Mouse (Mus musculus): Measurements from ENCODE around the gene Ngfr. TPM values are rescaled to one million over a fixed set of nuclear protein-coding genes. Genes with fewer than 3 reads are reported as not detected.

Ngfr gene
- polyA plus RNA-seq, 1 experiment from 2014 or later: 11.4 TPM

DNA sequence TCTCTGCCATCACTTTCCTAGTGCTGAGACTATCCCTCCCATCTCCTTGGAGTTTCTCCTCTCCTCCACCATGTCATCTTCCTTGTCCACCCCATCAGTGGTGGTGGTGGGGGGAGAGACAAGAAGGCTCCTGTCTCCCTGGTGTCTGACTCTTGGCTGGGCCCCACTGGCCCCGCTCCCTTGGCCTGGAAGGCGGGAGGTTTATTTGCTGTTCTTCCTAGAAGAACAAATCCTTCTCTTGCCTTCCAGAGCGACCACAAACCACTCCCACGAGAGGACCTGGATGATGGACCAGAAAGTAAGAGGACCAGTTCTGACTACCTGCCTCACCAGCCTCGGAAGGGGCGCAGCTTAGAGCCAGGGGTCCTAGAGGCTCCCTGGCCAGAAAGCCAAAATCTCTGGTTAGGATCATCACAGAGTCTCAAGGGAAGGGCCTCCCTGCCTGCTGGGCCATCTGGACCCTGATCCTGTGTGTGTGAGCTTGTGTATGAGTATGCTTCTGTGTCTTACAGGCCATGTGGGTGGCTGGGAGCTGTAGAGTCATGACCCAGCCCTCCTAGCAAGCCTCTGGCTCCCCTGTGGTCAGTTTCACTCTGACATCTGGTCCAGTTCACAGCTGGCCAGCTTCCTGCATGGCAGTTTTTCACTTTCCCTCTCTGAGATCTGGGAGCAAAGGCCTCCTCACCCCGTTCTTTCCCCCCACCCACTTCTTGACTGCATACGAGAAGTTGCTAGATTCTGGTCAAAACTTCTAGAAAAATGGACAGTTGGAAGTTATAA, 19.4 kb downstream of the Ngfr start:
- H3K4me1 ChIP-seq (replicated peaks; ENCODE audit: control insufficient read depth, insufficient read depth, low read length): peaks cover 6% of the 10 kb centered on the region; the same call in 1 of the 2 replicates
- WGBS: 59% methylated on average over 8 of the region's 8 CpGs
- no peak for ATAC-seq (replicated peaks; ENCODE audit: low FRiP score)
- peaks cover 16% of the 10 kb centered on the region for H3K27me3 ChIP-seq (replicated peaks; ENCODE audit: control insufficient read depth, insufficient read depth, low read length)
- no peak overlapping the region; the same call in 1 of the 2 replicates for H3K4me3 ChIP-seq (ENCODE audit: low read depth, low read length)
- DNase-seq (ENCODE audit: low spot score): no peak
- H3K27ac ChIP-seq (ENCODE audit: low read depth, low read length): no peak overlapping the region
- H3K9ac ChIP-seq (ENCODE audit: low read depth, low read length): no peak overlapping the region
- no peaks in the 10 kb centered on the region for H3K9me3 ChIP-seq (ENCODE audit: control insufficient read depth, low read length)
- no peak overlapping the region for H3K4me2 ChIP-seq
- no peaks in the 10 kb centered on the region for H3K36me3 ChIP-seq (ENCODE audit: control insufficient read depth, insufficient read depth, low read length)

- H3K27ac ChIP-seq (ENCODE audit: low read depth, low read length): no peak overlapping the region
- no peaks in the 10 kb centered on the region for H3K9me3 ChIP-seq (ENCODE audit: control insufficient read depth, low read length)
- peaks cover 16% of the 10 kb centered on the region for H3K27me3 ChIP-seq (replicated peaks; ENCODE audit: control insufficient read depth, insufficient read depth, low read length)
- ATAC-seq (replicated peaks; ENCODE audit: low FRiP score) (no peak), DNase-seq (ENCODE audit: low spot score) (no peak)
- H3K9ac ChIP-seq (ENCODE audit: low read depth, low read length): no peak overlapping the region; the same call in 1 of the 2 replicates
- H3K4me1 ChIP-seq (replicated peaks; ENCODE audit: control insufficient read depth, insufficient read depth, low read length): peaks cover 6% of the 10 kb centered on the region; the same call in 1 of the 2 replicates
- no peak overlapping the region for H3K4me3 ChIP-seq (ENCODE audit: low read depth, low read length)
- no peaks in the 10 kb centered on the region for H3K36me3 ChIP-seq (ENCODE audit: control insufficient read depth, insufficient read depth, low read length)
- no peak overlapping the region for H3K4me2 ChIP-seq
- 70% methylated on average over 6 of the region's 6 CpGs for WGBS
These were observed 20.2 kb downstream of the Ngfr start for GRCm38 (mm10) chr11:95567366-95567765.

- no peak overlapping the region for H3K9ac ChIP-seq (ENCODE audit: low read depth, low read length)
- peaks cover 5% of the 10 kb centered on the region for H3K27me3 ChIP-seq (replicated peaks; ENCODE audit: control insufficient read depth, insufficient read depth, low read length)
- DNase-seq (ENCODE audit: low spot score): no peak
- H3K9me3 ChIP-seq (ENCODE audit: control insufficient read depth, low read length): no peaks in the 10 kb centered on the region
- H3K4me3 ChIP-seq (ENCODE audit: low read depth, low read length): no peak overlapping the region
- no peak overlapping the region for H3K27ac ChIP-seq (ENCODE audit: low read depth, low read length)
- no peak overlapping the region for H3K4me2 ChIP-seq
- 78% methylated on average over 10 of the region's 10 CpGs for WGBS
- H3K4me1 ChIP-seq (replicated peaks; ENCODE audit: control insufficient read depth, insufficient read depth, low read length): no peaks in the 10 kb centered on the region; the same call in 1 of the 2 replicates
- ATAC-seq (replicated peaks; ENCODE audit: low FRiP score): no peak
- H3K36me3 ChIP-seq (ENCODE audit: control insufficient read depth, insufficient read depth, low read length): no peaks in the 10 kb centered on the region
These were observed 22.2 kb downstream of the Ngfr start for GRCm38 (mm10) chr11:95565327-95565726.

- H3K4me1 ChIP-seq (replicated peaks; ENCODE audit: control insufficient read depth, insufficient read depth, low read length): no peaks in the 10 kb centered on the region; the same call in 1 of the 2 replicates
- H3K9me3 ChIP-seq (ENCODE audit: control insufficient read depth, low read length): no peaks in the 10 kb centered on the region
- 97% methylated on average over 5 of the region's 5 CpGs for WGBS
- no peak overlapping the region for H3K4me2 ChIP-seq
- H3K4me3 ChIP-seq (ENCODE audit: low read depth, low read length): no peak overlapping the region
- ATAC-seq (replicated peaks; ENCODE audit: low FRiP score) (no peak), DNase-seq (ENCODE audit: low spot score) (no peak)
- no peak overlapping the region for H3K9ac ChIP-seq (ENCODE audit: low read depth, low read length)
- no peak overlapping the region for H3K27ac ChIP-seq (ENCODE audit: low read depth, low read length)
- peaks cover 2% of the 10 kb centered on the region; the same call in 1 of the 2 replicates for H3K27me3 ChIP-seq (replicated peaks; ENCODE audit: control insufficient read depth, insufficient read depth, low read length)
- H3K36me3 ChIP-seq (ENCODE audit: control insufficient read depth, insufficient read depth, low read length): no peaks in the 10 kb centered on the region
These were observed 23.7 kb downstream of the Ngfr start for GRCm38 (mm10) chr11:95563849-95564248.

- Histone ChIP-seq H3K27me3 (replicated peaks; ENCODE audit: control insufficient read depth, insufficient read depth, low read length) (peaks cover 3% of the 10 kb centered on the region), H3K27ac (ENCODE audit: low read depth, low read length) (no peak overlapping the region), H3K4me1 (replicated peaks; ENCODE audit: control insufficient read depth, insufficient read depth, low read length) (no peaks in the 10 kb centered on the region), H3K4me2 (no peak overlapping the region), H3K36me3 (ENCODE audit: control insufficient read depth, insufficient read depth, low read length) (no peaks in the 10 kb centered on the region), H3K9me3 (ENCODE audit: control insufficient read depth, low read length) (no peaks in the 10 kb centered on the region), H3K4me3 (ENCODE audit: low read depth, low read length) (no peak overlapping the region), H3K9ac (ENCODE audit: low read depth, low read length) (no peak overlapping the region)
- DNase-seq (ENCODE audit: low spot score) (no peak), ATAC-seq (replicated peaks; ENCODE audit: low FRiP score) (no peak)
- WGBS: 54% methylated on average over 3 of the region's 3 CpGs
These were observed 26.8 kb downstream of the Ngfr start for GRCm38 (mm10) chr11:95560773-95561172.

GRCm38 (mm10) chr11:95559761-95560160, 27.8 kb downstream of the Ngfr start:
- DNase-seq (ENCODE audit: low spot score) (no peak), ATAC-seq (replicated peaks; ENCODE audit: low FRiP score) (no peak)
- WGBS: 62% methylated on average over 2 of the region's 2 CpGs

GRCm38 (mm10) chr11:95557719-95558118, 29.8 kb downstream of the Ngfr start:
- H3K4me1 ChIP-seq (replicated peaks; ENCODE audit: control insufficient read depth, insufficient read depth, low read length): no peaks in the 10 kb centered on the region
- 45% methylated on average over 6 of the region's 6 CpGs for WGBS
- H3K36me3 ChIP-seq (ENCODE audit: control insufficient read depth, insufficient read depth, low read length): no peaks in the 10 kb centered on the region
- ATAC-seq (replicated peaks; ENCODE audit: low FRiP score) (no peak), DNase-seq (ENCODE audit: low spot score) (no peak)
- H3K4me3 ChIP-seq (ENCODE audit: low read depth, low read length): no peak overlapping the region
- no peak overlapping the region for H3K9ac ChIP-seq (ENCODE audit: low read depth, low read length)
- no peak overlapping the region for H3K27ac ChIP-seq (ENCODE audit: low read depth, low read length)
- H3K4me2 ChIP-seq: no peak overlapping the region
- H3K27me3 ChIP-seq (replicated peaks; ENCODE audit: control insufficient read depth, insufficient read depth, low read length): peaks cover 3% of the 10 kb centered on the region
- no peaks in the 10 kb centered on the region for H3K9me3 ChIP-seq (ENCODE audit: control insufficient read depth, low read length)

More at GRCm38 (mm10) chr11:95559761-95560160, 27.8 kb downstream of the Ngfr start:
- no peak overlapping the region for H3K27ac ChIP-seq (ENCODE audit: low read depth, low read length)
- no peaks in the 10 kb centered on the region for H3K9me3 ChIP-seq (ENCODE audit: control insufficient read depth, low read length)
- H3K27me3 ChIP-seq (replicated peaks; ENCODE audit: control insufficient read depth, insufficient read depth, low read length): peaks cover 3% of the 10 kb centered on the region
- no peak overlapping the region for H3K9ac ChIP-seq (ENCODE audit: low read depth, low read length)
- no peaks in the 10 kb centered on the region for H3K36me3 ChIP-seq (ENCODE audit: control insufficient read depth, insufficient read depth, low read length)
- no peak overlapping the region for H3K4me3 ChIP-seq (ENCODE audit: low read depth, low read length)
- H3K4me1 ChIP-seq (replicated peaks; ENCODE audit: control insufficient read depth, insufficient read depth, low read length): no peaks in the 10 kb centered on the region
- H3K4me2 ChIP-seq: no peak overlapping the region

GRCm38 (mm10) chr11:95557032-95557431, 30.5 kb downstream of the Ngfr start:
- H3K27me3 ChIP-seq (replicated peaks; ENCODE audit: control insufficient read depth, insufficient read depth, low read length): peaks cover 3% of the 10 kb centered on the region
- H3K4me3 ChIP-seq (ENCODE audit: low read depth, low read length): no peak overlapping the region
- no peak for DNase-seq (ENCODE audit: low spot score)
- no peaks in the 10 kb centered on the region for H3K9me3 ChIP-seq (ENCODE audit: control insufficient read depth, low read length)
- 67% methylated on average over 6 of the region's 6 CpGs for WGBS
- no peak for ATAC-seq (replicated peaks; ENCODE audit: low FRiP score)
- no peak overlapping the region for H3K4me2 ChIP-seq
- no peak overlapping the region for H3K9ac ChIP-seq (ENCODE audit: low read depth, low read length)
- H3K27ac ChIP-seq (ENCODE audit: low read depth, low read length): no peak overlapping the region
- H3K36me3 ChIP-seq (ENCODE audit: control insufficient read depth, insufficient read depth, low read length): no peaks in the 10 kb centered on the region
- H3K4me1 ChIP-seq (replicated peaks; ENCODE audit: control insufficient read depth, insufficient read depth, low read length): no peaks in the 10 kb centered on the region

- Histone ChIP-seq H3K4me1 (replicated peaks; ENCODE audit: control insufficient read depth, insufficient read depth, low read length) (no peaks in the 10 kb centered on the region), H3K27me3 (replicated peaks; ENCODE audit: control insufficient read depth, insufficient read depth, low read length) (peaks cover 3% of the 10 kb centered on the region), H3K9me3 (ENCODE audit: control insufficient read depth, low read length) (no peaks in the 10 kb centered on the region), H3K9ac (ENCODE audit: low read depth, low read length) (no peak overlapping the region), H3K4me2 (no peak overlapping the region), H3K4me3 (ENCODE audit: low read depth, low read length) (no peak overlapping the region), H3K27ac (ENCODE audit: low read depth, low read length) (no peak overlapping the region), H3K36me3 (ENCODE audit: control insufficient read depth, insufficient read depth, low read length) (no peaks in the 10 kb centered on the region)
- DNase-seq (ENCODE audit: low spot score) (no peak), ATAC-seq (replicated peaks; ENCODE audit: low FRiP score) (no peak)
- WGBS: 56% methylated on average over 8 of the region's 8 CpGs
These were observed 32.3 kb downstream of the Ngfr start for GRCm38 (mm10) chr11:95555279-95555678.

All from liver, embryonic 11.5 days (tissue).